Mouse (Mus musculus) 3134 (cell line): ENCODE data around the gene Ggt5.

Experiments
- DNase-seq: peaks from one replicate; pipeline ENCODE4 v3.0.0-alpha.2; 2011; ENCODE audit warnings: low spot score; ENCODE audit not compliant: insufficient read length; ENCODE audit errors: extremely low read depth

The Ggt5 gene

GRCm38 (mm10) chr10:75649406-75649995, 60.4 kb downstream of the Ggt5 start:
- no peak for DNase-seq

GRCm38 (mm10) chr10:75650306-75650902, 61.3 kb downstream of the Ggt5 start:
- no peak for DNase-seq

GRCm38 (mm10) chr10:75651381-75652068, 62.4 kb downstream of the Ggt5 start:
- no peak for DNase-seq

- DNase-seq = no peak
Observed at GRCm38 (mm10) chr10:75654053-75654452, 64.9 kb downstream of the Ggt5 start.

- DNase-seq = no peak
Observed at GRCm38 (mm10) chr10:75657165-75657564, 68.0 kb downstream of the Ggt5 start.

GRCm38 (mm10) chr10:75657772-75658171, 68.6 kb downstream of the Ggt5 start:
- no peak for DNase-seq

- no peak for DNase-seq
Observed at GRCm38 (mm10) chr10:75661381-75661780, 72.2 kb downstream of the Ggt5 start.

- DNase-seq = no peak
Observed at GRCm38 (mm10) chr10:75661876-75662275, 72.7 kb downstream of the Ggt5 start.

- DNase-seq = no peak
Observed at GRCm38 (mm10) chr10:75662575-75662974, 73.4 kb downstream of the Ggt5 start.

GRCm38 (mm10) chr10:75664673-75665270, 75.6 kb downstream of the Ggt5 start:
- DNase-seq = no peak

- DNase-seq = no peak
Observed at GRCm38 (mm10) chr10:75666451-75667030, 77.4 kb downstream of the Ggt5 start.
